Mouse (Mus musculus) bone marrow macrophage, adult 2 months (primary cell): ENCODE results near the gene Pitx3. TPM values are rescaled to one million over a fixed set of nuclear protein-coding genes. Genes with fewer than 3 reads are reported as not detected.
A peak's percentile ranks its signal among the peaks of the same experiment; 100 is the strongest.
"Not testable (repeated sequence)": the region's sequence is repeated elsewhere in the genome, so short reads cannot be mapped to it uniquely, and the experiment has no call there.

Experiments
- H3K27ac ChIP-seq: 2 replicates; pipeline ENCODE4 v1.5.1; 2012; ENCODE audit warnings: low read depth, low read length; ENCODE audit not compliant: insufficient read depth
- H3K4me1 ChIP-seq: 2 replicates; pipeline ENCODE4 v1.6.1; 2012; ENCODE audit warnings: low read length; ENCODE audit not compliant: control insufficient read depth, insufficient read depth
- H3K4me3 ChIP-seq: 2 replicates; pipeline ENCODE4 v1.5.1; 2012; ENCODE audit warnings: mild to moderate bottlenecking, low read length, moderate library complexity; ENCODE audit not compliant: insufficient read depth
- CTCF ChIP-seq: IDR thresholded peaks from 2 replicates; pipeline ENCODE4 v1.5.1; 2012; ENCODE audit warnings: low read depth, mild to moderate bottlenecking, low read length, moderate library complexity
- POLR2A ChIP-seq: IDR thresholded peaks from 2 replicates; pipeline ENCODE4 v1.6.1; 2012; ENCODE audit warnings: mild to moderate bottlenecking, low read depth, low read length, borderline replicate concordance
- polyA plus RNA-seq: library from polyadenylated mRNA; stranded (reverse); fragments of >200 nt; gene quantifications from 2 replicates; pipeline ENCODE4 v1.2.4, GENCODE M21; 2012; ENCODE audit not compliant: missing spikeins, insufficient read depth, insufficient read length

Gene Pitx3
- not detected in 2 replicates for polyA plus RNA-seq

DNA sequence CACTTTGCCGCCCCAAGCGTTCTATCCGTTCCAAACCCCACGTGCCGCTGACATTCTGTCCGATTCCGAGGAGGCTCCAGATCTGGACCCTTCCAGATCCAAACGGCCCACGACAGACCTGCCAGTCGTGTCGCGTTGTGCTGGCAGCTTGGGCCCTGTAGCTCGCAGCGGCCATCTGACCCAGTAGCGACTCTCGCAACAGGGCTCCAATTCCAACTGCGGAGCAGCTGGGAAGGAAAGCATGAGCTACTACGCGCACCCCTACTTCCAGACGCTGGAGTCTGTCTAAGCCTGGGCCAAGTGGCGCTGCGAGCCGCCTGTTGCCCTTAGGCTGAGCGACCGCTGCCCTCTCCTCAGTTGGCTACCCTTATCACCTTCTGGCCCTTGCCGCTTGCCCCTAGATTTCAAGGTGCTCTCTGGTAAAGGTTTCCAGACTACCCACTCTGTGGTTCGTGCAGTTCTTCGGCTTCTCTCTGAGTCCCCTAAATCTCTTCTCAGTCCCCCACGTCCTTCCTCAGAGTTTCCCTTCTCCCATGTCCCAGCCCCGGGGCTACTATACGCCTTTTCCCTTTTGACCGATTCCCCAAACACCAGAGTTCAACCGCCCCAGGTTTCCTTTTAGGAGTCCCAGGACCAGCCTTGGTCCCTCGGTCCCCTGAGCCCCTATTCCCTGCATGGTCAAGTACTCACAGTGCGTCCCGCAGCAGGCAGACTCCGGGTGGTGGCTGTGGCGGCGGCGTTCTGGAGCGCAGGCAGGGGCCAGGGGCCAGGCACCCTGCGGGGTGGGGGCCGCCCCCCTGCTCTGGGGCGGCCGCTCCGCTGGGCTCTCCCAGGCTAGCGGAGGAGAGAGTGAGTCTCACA lies at the start of gene Pitx3:
TSS of gene Pitx3 (minus strand) at position 816 of the 861 bp plus-strand sequence.
- H3K4me1 ChIP-seq = no peaks in the 10 kb centered on the region
- H3K4me3 ChIP-seq = peak within 1 kb of the TSS; percentile 59
- H3K27ac ChIP-seq = no peak within 1 kb of the TSS
- TF ChIP-seq CTCF (no peak), POLR2A (no peak)

DNA sequence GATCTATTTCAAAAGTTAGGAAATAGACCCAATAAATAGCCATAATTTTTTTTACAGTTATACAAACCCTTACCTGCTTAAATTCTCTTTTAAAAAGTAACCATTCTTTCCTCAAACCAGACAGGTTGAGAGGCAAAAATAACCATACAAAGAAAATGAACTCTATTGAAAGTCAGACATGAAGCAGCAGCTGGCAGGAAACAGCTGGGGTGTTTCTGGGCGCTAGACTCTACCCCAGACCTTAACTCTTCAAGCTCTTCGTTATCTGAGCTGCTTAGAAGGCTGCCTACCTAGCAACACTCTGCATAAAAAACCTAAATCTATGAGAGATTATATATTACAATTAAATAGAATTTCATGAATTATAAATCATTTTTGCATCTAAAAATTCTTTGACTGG lies 39.1 kb upstream of the Pitx3 start:
- no peak overlapping the region for H3K4me3 ChIP-seq
- no peak for TF ChIP-seq POLR2A
- no peak for TF ChIP-seq CTCF
- no peak overlapping the region for H3K27ac ChIP-seq
- H3K4me1 ChIP-seq = peaks cover 9% of the 10 kb centered on the region

DNA sequence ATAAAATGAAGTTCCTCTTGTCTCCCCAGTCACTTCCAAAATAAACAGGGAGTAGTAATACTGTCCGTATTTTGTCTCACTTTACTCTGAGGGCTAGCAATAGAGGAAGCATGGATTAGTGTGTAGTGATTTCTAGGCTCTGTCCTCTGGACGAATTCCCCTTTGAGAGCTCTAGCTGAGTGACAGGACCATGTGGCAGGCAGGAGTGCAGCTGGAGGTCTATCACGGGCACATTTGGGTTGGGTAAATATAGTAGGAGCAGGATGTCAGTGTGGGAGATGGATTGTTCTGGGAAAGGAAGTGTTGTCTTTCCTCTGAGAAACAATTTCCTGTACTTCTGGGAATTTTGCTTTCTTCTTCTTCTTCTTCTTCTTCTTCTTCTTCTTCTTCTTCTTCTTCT lies 38.5 kb upstream of the Pitx3 start:
- TF ChIP-seq POLR2A = no peak
- no peak for TF ChIP-seq CTCF
- Histone ChIP-seq H3K27ac (no peak overlapping the region), H3K4me3 (no peak overlapping the region)

DNA sequence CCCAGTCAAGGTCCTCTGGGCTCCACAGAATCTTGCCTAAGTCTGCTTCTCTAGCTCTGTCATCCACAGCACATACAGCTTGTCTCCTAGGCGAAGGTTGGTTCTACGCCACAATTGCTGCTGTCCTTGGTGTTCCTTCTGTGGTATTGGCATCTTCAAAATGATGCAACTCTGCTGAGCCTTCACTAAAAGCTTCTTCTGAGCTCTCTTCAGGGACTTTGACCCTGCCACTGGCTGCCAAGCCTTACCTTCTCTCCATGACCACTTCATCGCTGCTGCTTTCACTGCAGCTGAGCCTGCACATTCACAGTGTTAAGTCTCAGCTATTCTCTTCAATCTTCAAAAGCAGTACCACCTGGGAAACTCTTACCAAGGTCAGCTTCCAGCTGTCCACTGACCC lies 34.1 kb upstream of the Pitx3 start:
- H3K4me1 ChIP-seq = peaks cover 18% of the 10 kb centered on the region
- TF ChIP-seq POLR2A (no peak), CTCF (no peak)
- no peak overlapping the region for H3K27ac ChIP-seq
- no peak overlapping the region for H3K4me3 ChIP-seq

More for the DNA sequence above, 38.5 kb upstream of the Pitx3 start:
- H3K4me1 ChIP-seq = peaks cover 7% of the 10 kb centered on the region

DNA sequence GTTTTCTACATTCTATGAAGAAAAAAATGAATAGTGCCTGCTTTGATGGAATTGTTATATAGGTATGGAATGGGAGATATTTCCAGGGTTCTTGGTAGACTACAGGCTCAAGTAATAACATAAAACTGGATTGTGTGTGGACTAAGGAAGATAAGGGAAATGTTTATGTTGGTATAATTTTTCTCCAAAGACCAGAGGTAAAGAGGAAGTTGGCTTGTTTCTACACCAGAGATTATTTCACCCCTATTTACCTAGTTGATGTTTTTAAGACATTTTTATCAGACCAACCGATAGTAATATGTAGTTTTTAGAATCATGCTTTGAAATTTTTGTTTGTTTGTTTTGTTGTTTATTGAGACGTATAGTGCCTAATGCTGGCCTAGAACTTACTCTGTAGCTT lies 32.1 kb upstream of the Pitx3 start:
- peaks cover 12% of the 10 kb centered on the region for H3K4me1 ChIP-seq
- TF ChIP-seq CTCF = no peak
- no peak for TF ChIP-seq POLR2A
- no peak overlapping the region for H3K4me3 ChIP-seq
- H3K27ac ChIP-seq = no peak overlapping the region

DNA sequence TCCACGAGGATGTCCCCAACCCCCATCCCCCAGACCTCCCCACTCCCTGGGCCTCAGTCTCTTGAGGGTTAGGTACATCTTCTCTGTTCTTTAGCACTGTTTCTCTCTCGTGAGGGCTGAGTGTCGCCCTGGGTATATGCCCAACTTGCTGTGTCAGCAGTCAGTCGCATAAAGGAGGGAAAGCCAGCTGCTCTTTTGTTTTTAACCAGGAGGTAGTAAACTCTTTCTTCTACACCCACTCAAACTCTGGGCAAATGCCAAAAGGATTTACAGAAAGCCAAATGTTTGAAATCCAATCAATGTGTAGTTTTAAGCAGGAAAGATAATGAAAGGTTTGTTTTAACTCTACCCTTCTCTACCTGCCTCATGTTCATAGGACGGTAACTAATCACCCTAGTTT lies 28.9 kb upstream of the Pitx3 start:
- Histone ChIP-seq H3K4me1 (peaks cover 12% of the 10 kb centered on the region), H3K27ac (no peak overlapping the region), H3K4me3 (no peak overlapping the region)
- no peak for TF ChIP-seq CTCF
- TF ChIP-seq POLR2A = no peak

DNA sequence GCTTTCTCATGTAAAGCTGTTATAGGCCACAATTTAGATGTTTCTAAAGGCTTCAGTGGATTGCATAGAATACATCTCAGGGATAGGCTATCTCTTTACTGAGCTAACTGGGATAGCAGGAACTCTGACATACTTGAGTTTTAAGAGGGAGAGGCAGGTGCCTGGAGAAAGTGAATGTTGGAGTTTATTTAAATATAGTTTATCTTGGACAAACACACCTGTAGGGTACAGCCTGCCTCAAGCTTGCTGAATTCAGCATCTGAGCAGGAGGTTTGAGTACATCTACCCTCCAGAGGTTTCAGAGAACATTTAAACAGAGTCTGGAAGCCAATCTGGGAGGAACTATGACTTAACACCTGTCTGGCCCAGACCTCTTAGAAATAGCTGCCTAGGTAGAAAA lies 27.0 kb upstream of the Pitx3 start:
- no peak overlapping the region for H3K27ac ChIP-seq
- no peak for TF ChIP-seq POLR2A
- TF ChIP-seq CTCF = no peak
- peaks cover 12% of the 10 kb centered on the region for H3K4me1 ChIP-seq
- no peak overlapping the region for H3K4me3 ChIP-seq

DNA sequence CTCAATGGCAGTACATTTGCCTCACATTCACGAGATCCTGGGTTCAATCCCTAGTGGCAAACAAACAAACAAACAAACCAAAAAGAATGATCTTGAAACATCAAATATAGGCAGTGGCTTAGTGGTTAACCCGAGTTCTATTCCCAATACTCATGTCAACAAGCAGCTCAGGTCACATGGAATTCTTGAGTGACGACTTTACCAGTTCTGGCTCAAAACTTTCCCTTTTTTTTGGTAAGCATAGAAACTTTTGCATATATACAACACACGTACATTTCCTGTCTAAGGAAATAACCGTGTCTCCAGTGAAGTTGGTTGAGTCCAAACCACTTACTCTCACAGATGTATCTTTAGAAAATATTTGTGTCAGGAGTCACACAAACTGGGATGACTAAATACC lies 24.4 kb upstream of the Pitx3 start:
- 0 out of 2 replicates have a peak, but pooled peaks cover 1% of the 10 kb centered on the region for H3K4me1 ChIP-seq
- H3K4me3 ChIP-seq = no peak overlapping the region
- no peak overlapping the region for H3K27ac ChIP-seq
- TF ChIP-seq CTCF = no peak
- TF ChIP-seq POLR2A = no peak

DNA sequence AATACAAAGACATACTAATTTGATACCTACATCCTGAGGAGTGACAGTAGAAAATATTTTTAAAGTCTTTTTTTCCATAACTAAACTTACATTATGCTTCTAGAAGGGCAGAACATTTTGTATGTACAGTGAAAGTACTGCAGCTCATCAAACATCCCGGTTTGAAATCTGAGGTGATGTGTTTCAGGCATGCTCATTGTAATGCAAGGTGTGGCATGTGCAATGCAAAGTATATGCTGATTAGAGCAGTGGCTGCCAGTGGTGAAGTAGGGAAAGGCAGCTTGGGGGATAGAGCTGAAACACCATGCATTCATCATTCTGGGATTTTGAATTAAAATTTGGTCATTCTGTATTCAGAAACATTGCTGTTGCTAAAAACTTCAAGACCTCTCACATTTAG lies 21.8 kb upstream of the Pitx3 start:
- H3K27ac ChIP-seq = no peak overlapping the region
- no peaks in the 10 kb centered on the region for H3K4me1 ChIP-seq
- no peak for TF ChIP-seq CTCF
- no peak for TF ChIP-seq POLR2A
- no peak overlapping the region for H3K4me3 ChIP-seq

DNA sequence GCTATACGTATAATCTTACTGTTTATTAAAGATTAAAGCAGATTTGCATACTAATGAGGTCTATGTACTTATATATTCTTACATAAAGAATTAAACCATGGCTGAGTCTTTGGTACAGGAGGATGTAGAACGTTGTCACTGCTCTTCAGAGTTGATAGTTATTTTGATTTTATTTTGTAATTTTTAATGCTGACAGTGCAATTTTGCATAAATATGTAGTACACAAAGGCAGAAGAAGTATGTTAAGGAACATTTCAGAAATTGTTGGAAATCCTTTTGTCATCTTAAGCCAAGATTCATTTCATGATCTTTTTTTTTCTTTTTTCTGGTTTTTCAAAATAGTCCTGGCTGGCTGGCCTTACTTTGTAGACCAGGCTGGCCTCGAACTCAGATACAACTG lies 21.3 kb upstream of the Pitx3 start:
- TF ChIP-seq POLR2A = no peak
- Histone ChIP-seq H3K4me3 (no peak overlapping the region), H3K4me1 (no peaks in the 10 kb centered on the region), H3K27ac (no peak overlapping the region)

DNA sequence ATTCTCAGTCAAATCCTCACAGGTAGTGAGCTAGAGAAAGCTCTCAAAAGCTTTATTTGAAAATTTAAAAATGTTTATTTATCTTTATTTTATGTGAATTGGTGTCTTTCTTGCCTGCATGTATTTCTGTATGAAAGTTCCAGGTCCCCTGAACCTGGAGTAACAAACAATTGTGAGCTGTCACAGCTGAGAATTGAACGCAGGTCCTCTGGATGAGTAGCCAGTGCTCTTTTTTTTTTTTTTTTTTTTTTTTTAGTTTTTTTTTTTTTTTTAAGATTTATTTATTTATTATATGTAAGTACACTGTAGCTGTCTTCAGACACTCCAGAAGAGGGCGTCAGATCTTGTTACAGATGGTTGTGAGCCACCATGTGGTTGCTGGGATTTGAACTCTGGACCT lies 19.0 kb upstream of the Pitx3 start:
- not testable (repeated sequence) for H3K4me1 ChIP-seq, H3K4me3 ChIP-seq, H3K27ac ChIP-seq
